Mouse (Mus musculus): ENCODE results near the gene Cryba4.

GRCm38 (mm10) chr5:112295162-112295561 is 42.8 kb upstream of the Cryba4 start:
- TF ChIP-seq UBTF (IDR thresholded peaks at IDR 0.05; ENCODE audit: borderline replicate concordance, insufficient read depth, low read depth, low read length) (peak; percentile 96), CTCF (IDR thresholded peaks at IDR 0.05 in 2 of 3, conservative IDR thresholded peaks at IDR 0.05 in 1 of 3; ENCODE audit: control insufficient read depth in 1 of 3, insufficient read depth in 1 of 3, low read depth in 2 of 3, low read length in 3 of 3, poor library complexity in 1 of 3, severe bottlenecking in 1 of 3) (no peak), EP300 (IDR thresholded peaks at IDR 0.05; ENCODE audit: low read depth in 1 of 2, low read length in 2 of 2) (peak; percentile 78), NRF1 (IDR thresholded peaks at IDR 0.05; ENCODE audit: insufficient read depth, low read depth, low read length, poor library complexity, severe bottlenecking) (no peak), ZNF384 (IDR thresholded peaks at IDR 0.05; ENCODE audit: low read depth, low read length) (no peak), POLR2AphosphoS5 (IDR thresholded peaks at IDR 0.05; ENCODE audit: borderline replicate concordance, low read depth, low read length) (no peak), POLR2A (IDR thresholded peaks at IDR 0.05; ENCODE audit: control insufficient read depth in 1 of 2, insufficient read depth in 1 of 2, low read depth in 1 of 2, low read length in 2 of 2, poor library complexity in 1 of 2) (no peak), SIN3A (IDR thresholded peaks at IDR 0.05; ENCODE audit: low read length) (no peak), CHD2 (IDR thresholded peaks at IDR 0.05; ENCODE audit: low read length) (no peak), TBP (IDR thresholded peaks at IDR 0.05; ENCODE audit: low read depth, low read length) (peak; percentile 99), MAX (IDR thresholded peaks at IDR 0.05; ENCODE audit: low read length) (no peak)
